Mouse (Mus musculus): Measurements from ENCODE around the gene Trim69. TPM values are rescaled to one million over a fixed set of nuclear protein-coding genes. Genes with fewer than 3 reads are reported as not detected.

The Trim69 gene
- polyA plus RNA-seq, 1 experiment from 2014 or later = not detected

DNA sequence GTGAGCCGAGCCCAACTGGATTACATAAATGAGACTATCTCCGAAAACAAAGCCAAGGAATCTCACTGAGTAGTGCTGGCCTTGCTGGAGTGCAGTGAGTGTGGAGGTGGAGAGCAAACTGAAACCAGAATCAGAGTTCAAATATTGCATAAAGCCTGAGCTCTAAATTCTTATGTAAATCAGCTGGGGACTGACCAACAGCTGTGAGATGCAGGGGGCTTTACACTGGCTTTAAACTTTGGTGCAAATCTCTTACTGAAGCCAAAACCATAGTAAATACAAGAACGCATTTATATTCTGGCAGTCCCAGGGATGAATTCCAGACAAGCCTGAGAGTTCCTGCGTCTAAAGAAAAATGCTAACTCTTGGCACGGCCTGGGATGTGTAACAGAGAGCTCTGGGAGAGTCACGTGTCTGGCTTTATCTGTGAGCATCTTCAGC lies 2.1 kb upstream of the Trim69 start:
- no peak overlapping the region for H3K9ac ChIP-seq (ENCODE audit: low read length)
- ATAC-seq = no peak
- H3K36me3 ChIP-seq (ENCODE audit: control insufficient read depth, insufficient read depth, low read length) = no peaks in the 10 kb centered on the region
- no peaks in the 10 kb centered on the region for H3K4me1 ChIP-seq (ENCODE audit: control insufficient read depth, insufficient read depth, low read length)
- no peaks in the 10 kb centered on the region for H3K27me3 ChIP-seq (replicated peaks; ENCODE audit: control insufficient read depth, insufficient read depth, low read length)
- 60% methylated on average over 6 of the region's 6 CpGs for WGBS
- DNase-seq (ENCODE audit: low spot score) = no peak
- H3K4me2 ChIP-seq (ENCODE audit: low read length) = no peak overlapping the region
- no peak overlapping the region for H3K27ac ChIP-seq (ENCODE audit: low read depth, low read length)
- H3K9me3 ChIP-seq (replicated peaks; ENCODE audit: control insufficient read depth, low read length) = no peaks in the 10 kb centered on the region
- H3K4me3 ChIP-seq (ENCODE audit: low read depth, low read length) = no peak overlapping the region

DNA sequence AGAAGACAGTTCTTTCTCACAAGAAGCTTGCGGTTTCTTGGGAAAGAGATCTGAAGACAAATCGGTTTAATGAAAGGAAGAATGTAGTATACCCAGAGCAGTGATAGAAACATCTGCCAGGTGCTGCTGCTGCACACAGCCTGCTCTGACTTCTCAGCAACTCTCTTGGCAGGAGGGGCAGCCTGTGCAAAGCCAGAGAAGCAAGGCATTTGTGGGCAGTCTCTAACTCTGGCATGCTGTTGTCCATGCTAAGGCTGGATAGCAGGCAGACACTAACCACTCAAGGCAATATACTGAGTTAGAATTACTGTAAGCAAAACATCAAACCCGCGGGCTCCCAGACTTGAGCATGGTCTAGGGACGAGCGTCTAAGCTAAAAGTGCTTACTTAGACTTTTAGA lies 833 bp upstream of the Trim69 start:
- no peak overlapping the region for H3K9ac ChIP-seq (ENCODE audit: low read length)
- H3K27me3 ChIP-seq (replicated peaks; ENCODE audit: control insufficient read depth, insufficient read depth, low read length) = no peaks in the 10 kb centered on the region
- ATAC-seq (no peak), DNase-seq (ENCODE audit: low spot score) (no peak)
- no peak overlapping the region for H3K4me3 ChIP-seq (ENCODE audit: low read depth, low read length)
- no peak overlapping the region for H3K27ac ChIP-seq (ENCODE audit: low read depth, low read length)
- H3K4me1 ChIP-seq (ENCODE audit: control insufficient read depth, insufficient read depth, low read length) = no peaks in the 10 kb centered on the region
- H3K4me2 ChIP-seq (ENCODE audit: low read length) = no peak overlapping the region
- 92% methylated on average over 6 of the region's 6 CpGs for WGBS
- no peaks in the 10 kb centered on the region for H3K36me3 ChIP-seq (ENCODE audit: control insufficient read depth, insufficient read depth, low read length)
- H3K9me3 ChIP-seq (replicated peaks; ENCODE audit: control insufficient read depth, low read length) = no peaks in the 10 kb centered on the region

DNA sequence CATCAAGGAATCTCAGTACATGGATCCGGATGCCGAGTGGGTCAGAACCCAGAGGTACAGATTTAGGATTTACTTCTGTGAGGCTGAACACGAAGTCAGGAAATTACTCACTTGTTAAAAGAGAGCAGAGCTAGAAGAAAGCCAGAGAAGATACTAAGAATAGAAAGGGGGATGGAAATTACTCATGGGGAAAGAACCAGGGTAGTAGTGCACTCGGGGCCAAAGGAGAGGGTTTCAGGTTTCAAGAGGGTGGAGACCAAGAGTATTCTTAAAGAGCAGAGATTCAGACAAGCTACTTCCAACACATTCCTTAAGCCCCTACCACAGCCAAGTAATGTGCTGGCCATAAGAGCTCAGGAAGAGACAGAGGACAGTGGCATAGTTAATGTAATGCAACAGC lies 1.0 kb downstream of the Trim69 start:
- H3K9me3 ChIP-seq (replicated peaks; ENCODE audit: control insufficient read depth, low read length) = no peaks in the 10 kb centered on the region
- no peaks in the 10 kb centered on the region for H3K4me1 ChIP-seq (ENCODE audit: control insufficient read depth, insufficient read depth, low read length)
- H3K4me3 ChIP-seq (ENCODE audit: low read depth, low read length) = no peak overlapping the region
- no peak overlapping the region for H3K9ac ChIP-seq (ENCODE audit: low read length)
- no peak for DNase-seq (ENCODE audit: low spot score)
- H3K27ac ChIP-seq (ENCODE audit: low read depth, low read length) = no peak overlapping the region
- ATAC-seq = no peak
- WGBS = 44% methylated on average over 4 of the region's 4 CpGs
- no peak overlapping the region for H3K4me2 ChIP-seq (ENCODE audit: low read length)
- no peaks in the 10 kb centered on the region for H3K36me3 ChIP-seq (ENCODE audit: control insufficient read depth, insufficient read depth, low read length)
- H3K27me3 ChIP-seq (replicated peaks; ENCODE audit: control insufficient read depth, insufficient read depth, low read length) = no peaks in the 10 kb centered on the region

DNA sequence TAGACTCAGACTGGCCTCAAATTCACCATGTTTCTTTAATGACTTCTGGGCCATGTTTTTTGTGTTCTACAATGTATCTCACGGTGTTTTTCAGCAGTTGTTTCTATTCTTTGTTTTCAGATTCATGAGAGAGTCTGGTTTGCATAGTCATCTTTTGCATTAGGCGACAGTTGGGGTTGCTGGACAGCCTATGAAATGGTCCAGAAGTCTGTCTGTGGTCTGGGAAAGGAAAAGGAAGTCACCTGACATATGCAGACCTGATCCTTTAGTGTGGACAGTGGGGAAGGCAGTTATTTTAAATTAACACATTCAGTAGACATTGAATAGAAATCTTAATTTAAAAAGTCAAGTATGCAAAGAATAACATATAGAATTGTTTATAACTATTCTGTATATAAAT lies 2.0 kb downstream of the Trim69 start:
- no peaks in the 10 kb centered on the region for H3K4me1 ChIP-seq (ENCODE audit: control insufficient read depth, insufficient read depth, low read length)
- no peak for ATAC-seq
- H3K9ac ChIP-seq (ENCODE audit: low read length) = no peak overlapping the region
- H3K27ac ChIP-seq (ENCODE audit: low read depth, low read length) = no peak overlapping the region
- no peaks in the 10 kb centered on the region for H3K9me3 ChIP-seq (replicated peaks; ENCODE audit: control insufficient read depth, low read length)
- H3K36me3 ChIP-seq (ENCODE audit: control insufficient read depth, insufficient read depth, low read length) = no peaks in the 10 kb centered on the region
- no peak for DNase-seq (ENCODE audit: low spot score)
- WGBS = 82% methylated on average over 2 of the region's 2 CpGs
- H3K4me2 ChIP-seq (ENCODE audit: low read length) = no peak overlapping the region
- H3K4me3 ChIP-seq (ENCODE audit: low read depth, low read length) = no peak overlapping the region
- no peaks in the 10 kb centered on the region for H3K27me3 ChIP-seq (replicated peaks; ENCODE audit: control insufficient read depth, insufficient read depth, low read length)

DNA sequence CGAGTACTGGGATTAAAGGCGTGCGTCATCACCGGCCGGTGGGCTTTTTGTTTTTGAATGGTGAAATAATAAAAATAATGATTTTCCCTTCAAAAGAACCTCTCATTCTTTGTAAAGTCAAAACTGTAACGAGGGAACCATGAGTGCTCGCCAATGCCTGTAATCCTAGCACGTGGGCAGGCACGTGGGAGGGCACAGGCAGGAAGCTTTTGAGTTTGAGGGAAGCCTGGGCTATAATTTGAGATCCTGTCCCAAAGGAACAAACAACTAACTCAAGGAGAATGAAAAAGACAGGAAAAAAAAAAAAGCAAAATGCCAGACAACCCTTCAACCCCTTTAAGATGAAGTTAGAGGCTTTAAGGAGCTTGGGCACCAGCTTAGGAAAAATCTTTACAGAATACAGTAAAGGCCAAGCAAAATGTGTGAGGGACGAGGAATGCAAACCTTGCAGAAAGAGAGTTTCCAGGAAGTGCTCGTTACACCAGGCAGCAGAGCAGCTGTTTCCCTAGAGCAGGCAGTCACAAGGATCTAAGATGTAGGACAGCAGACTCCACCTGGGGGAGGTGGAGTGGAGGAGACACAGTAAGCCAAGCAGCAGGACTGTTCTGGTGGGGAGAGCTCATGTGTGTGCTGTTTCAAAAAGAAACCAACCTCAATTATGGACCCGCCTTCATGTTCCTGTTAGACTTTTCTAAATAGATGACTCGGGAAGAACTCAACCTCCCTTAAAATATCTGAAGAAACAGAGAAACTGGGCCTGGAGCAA lies 3.1 kb downstream of the Trim69 start:
- Histone ChIP-seq H3K9me3 (replicated peaks; ENCODE audit: control insufficient read depth, low read length) (no peaks in the 10 kb centered on the region), H3K9ac (ENCODE audit: low read length) (no peak overlapping the region), H3K36me3 (ENCODE audit: control insufficient read depth, insufficient read depth, low read length) (no peaks in the 10 kb centered on the region), H3K27me3 (replicated peaks; ENCODE audit: control insufficient read depth, insufficient read depth, low read length) (no peaks in the 10 kb centered on the region), H3K4me1 (ENCODE audit: control insufficient read depth, insufficient read depth, low read length) (no peaks in the 10 kb centered on the region), H3K4me3 (ENCODE audit: low read depth, low read length) (no peak overlapping the region), H3K27ac (ENCODE audit: low read depth, low read length) (no peak overlapping the region), H3K4me2 (ENCODE audit: low read length) (no peak overlapping the region)
- ATAC-seq (no peak), DNase-seq (ENCODE audit: low spot score) (no peak)
- 72% methylated on average over 13 of the region's 13 CpGs for WGBS

DNA sequence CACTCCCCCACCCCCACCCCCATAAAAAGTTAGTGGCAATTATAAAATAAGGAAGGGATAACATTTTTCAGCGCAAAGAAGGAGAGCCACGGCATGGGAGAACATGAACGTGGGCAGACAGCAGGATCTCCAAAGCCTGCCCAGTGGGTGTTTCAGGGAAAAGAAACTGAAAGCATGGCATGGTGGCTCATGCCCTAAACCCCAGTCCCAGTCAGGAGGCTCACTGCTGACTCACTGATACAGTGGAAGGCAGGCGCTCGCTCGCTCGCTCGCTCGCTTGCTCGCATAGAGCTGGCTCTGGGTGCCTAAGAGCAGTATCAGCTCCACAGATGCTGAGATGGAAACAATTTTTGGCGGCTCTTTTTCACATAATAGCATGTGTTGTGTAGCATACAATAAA lies 3.8 kb downstream of the Trim69 start:
- ATAC-seq (no peak), DNase-seq (ENCODE audit: low spot score) (no peak)
- Histone ChIP-seq H3K27me3 (replicated peaks; ENCODE audit: control insufficient read depth, insufficient read depth, low read length) (no peaks in the 10 kb centered on the region), H3K4me2 (ENCODE audit: low read length) (no peak overlapping the region), H3K9ac (ENCODE audit: low read length) (no peak overlapping the region), H3K4me1 (ENCODE audit: control insufficient read depth, insufficient read depth, low read length) (no peaks in the 10 kb centered on the region), H3K9me3 (replicated peaks; ENCODE audit: control insufficient read depth, low read length) (no peaks in the 10 kb centered on the region), H3K4me3 (ENCODE audit: low read depth, low read length) (no peak overlapping the region), H3K36me3 (ENCODE audit: control insufficient read depth, insufficient read depth, low read length) (no peaks in the 10 kb centered on the region), H3K27ac (ENCODE audit: low read depth, low read length) (no peak overlapping the region)
- 86% methylated on average over 11 of the region's 11 CpGs for whole genome bisulfite sequencing

DNA sequence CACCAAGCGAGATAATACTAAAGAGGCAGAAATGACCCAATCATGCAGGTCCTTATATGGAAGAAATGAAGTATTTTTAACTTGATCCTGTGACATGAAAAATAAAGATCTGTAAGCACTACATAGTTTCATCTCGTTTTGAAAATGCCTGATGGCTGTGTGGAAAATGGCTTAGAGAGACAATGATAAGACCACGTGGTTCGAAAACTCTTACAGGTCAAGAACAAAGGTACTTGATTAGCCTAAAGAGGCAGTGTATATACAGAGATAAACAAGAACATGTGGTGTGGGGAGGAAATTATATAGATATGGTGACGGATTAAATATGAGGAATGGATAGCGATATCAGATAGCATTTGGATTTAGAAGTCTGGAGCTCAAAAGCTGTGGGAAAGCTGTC lies 10.8 kb downstream of the Trim69 start:
- Histone ChIP-seq H3K36me3 (ENCODE audit: control insufficient read depth, insufficient read depth, low read length) (no peaks in the 10 kb centered on the region), H3K27me3 (replicated peaks; ENCODE audit: control insufficient read depth, insufficient read depth, low read length) (no peaks in the 10 kb centered on the region), H3K27ac (ENCODE audit: low read depth, low read length) (no peak overlapping the region), H3K9ac (ENCODE audit: low read length) (no peak overlapping the region), H3K9me3 (replicated peaks; ENCODE audit: control insufficient read depth, low read length) (no peaks in the 10 kb centered on the region), H3K4me1 (ENCODE audit: control insufficient read depth, insufficient read depth, low read length) (no peaks in the 10 kb centered on the region), H3K4me3 (ENCODE audit: low read depth, low read length) (no peak overlapping the region), H3K4me2 (ENCODE audit: low read length) (no peak overlapping the region)
- 92% methylated on average over 6 of the region's 6 CpGs for WGBS
- ATAC-seq (no peak), DNase-seq (ENCODE audit: low spot score) (no peak)

DNA sequence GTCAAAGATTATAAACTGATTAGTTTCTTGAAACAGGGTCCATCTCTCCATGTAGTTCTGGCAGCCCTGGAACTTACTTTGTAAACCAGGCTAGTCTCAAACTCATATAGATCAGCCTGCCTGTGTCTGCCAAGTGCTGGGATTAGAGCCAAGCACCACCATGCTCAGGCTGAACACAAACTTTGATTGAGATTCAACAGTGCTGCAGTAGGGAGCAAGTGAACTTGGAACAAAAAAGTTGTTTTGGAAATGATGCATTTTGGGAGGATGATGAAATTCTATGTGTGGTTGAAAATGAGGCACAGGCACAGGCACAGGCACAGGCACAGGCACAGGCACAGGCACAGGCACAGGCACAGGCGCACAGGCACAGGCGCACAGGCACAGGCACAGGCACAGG lies 11.7 kb downstream of the Trim69 start:
- H3K9me3 ChIP-seq (replicated peaks; ENCODE audit: control insufficient read depth, low read length) = no peaks in the 10 kb centered on the region
- H3K4me3 ChIP-seq (ENCODE audit: low read depth, low read length) = no peak overlapping the region
- no peaks in the 10 kb centered on the region for H3K36me3 ChIP-seq (ENCODE audit: control insufficient read depth, insufficient read depth, low read length)
- no peak overlapping the region for H3K9ac ChIP-seq (ENCODE audit: low read length)
- DNase-seq (ENCODE audit: low spot score) (peak; percentile 41), ATAC-seq (no peak)
- H3K4me1 ChIP-seq (ENCODE audit: control insufficient read depth, insufficient read depth, low read length) = no peaks in the 10 kb centered on the region
- no peaks in the 10 kb centered on the region for H3K27me3 ChIP-seq (replicated peaks; ENCODE audit: control insufficient read depth, insufficient read depth, low read length)
- 90% methylated on average over 2 of the region's 2 CpGs for WGBS
- no peak overlapping the region for H3K4me2 ChIP-seq (ENCODE audit: low read length)
- H3K27ac ChIP-seq (ENCODE audit: low read depth, low read length) = no peak overlapping the region

DNA sequence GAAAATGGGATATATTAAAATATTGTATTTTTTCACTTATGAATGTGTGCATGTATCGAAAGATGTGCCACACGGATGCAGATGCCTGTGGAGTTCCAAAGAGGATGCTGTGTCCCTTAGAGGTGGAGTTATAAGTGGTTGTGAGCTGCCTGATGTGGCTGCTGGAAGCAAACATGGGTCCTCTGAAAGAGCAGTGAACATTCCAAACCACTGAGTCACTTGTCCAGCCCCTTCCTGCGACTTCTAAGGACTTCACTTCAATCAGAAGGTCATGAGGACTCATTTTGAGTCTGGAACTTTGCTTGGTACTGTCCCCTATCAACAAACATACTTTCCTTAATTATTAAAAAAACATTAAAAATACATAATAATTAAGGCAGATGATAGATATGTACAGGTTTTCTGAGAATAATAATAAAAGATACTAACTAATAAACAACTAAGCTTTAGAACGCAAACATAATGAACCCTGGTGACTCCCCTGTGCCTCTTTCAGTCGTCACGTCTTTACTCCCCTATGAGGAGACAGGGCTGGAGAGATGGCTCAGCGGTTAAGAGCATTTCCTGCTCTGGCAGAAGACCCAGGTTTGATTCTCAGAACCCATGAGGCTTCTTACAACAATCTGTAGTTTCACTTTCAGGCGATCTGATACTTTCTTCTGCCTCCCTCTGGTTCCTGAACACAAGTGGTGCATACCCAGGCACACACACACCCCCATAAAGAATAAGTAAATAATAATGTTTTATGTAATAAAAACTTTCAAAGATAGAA lies 19.7 kb downstream of the Trim69 start:
- 75% methylated on average over 8 of the region's 8 CpGs for WGBS

More for the DNA sequence above, 19.7 kb downstream of the Trim69 start:
- H3K4me2 ChIP-seq (ENCODE audit: low read length) = no peak overlapping the region
- H3K4me3 ChIP-seq (ENCODE audit: low read depth, low read length) = no peak overlapping the region
- H3K36me3 ChIP-seq (ENCODE audit: control insufficient read depth, insufficient read depth, low read length) = no peaks in the 10 kb centered on the region
- no peaks in the 10 kb centered on the region for H3K4me1 ChIP-seq (ENCODE audit: control insufficient read depth, insufficient read depth, low read length)
- H3K9me3 ChIP-seq (replicated peaks; ENCODE audit: control insufficient read depth, low read length) = no peaks in the 10 kb centered on the region
- H3K27me3 ChIP-seq (replicated peaks; ENCODE audit: control insufficient read depth, insufficient read depth, low read length) = no peaks in the 10 kb centered on the region
- no peak for ATAC-seq
- H3K27ac ChIP-seq (ENCODE audit: low read depth, low read length) = no peak overlapping the region
- no peak for DNase-seq (ENCODE audit: low spot score)
- H3K9ac ChIP-seq (ENCODE audit: low read length) = no peak overlapping the region

Measured in forebrain, embryonic 14.5 days (tissue).